ENCODE assay signal across 8 mouse cellular contexts in genomic region chr1:92696848-92697247, GRCm38 (mm10). TPM values are rescaled to one million over a fixed set of nuclear protein-coding genes. Genes with fewer than 3 reads are reported as not detected.
DNase-seq lines count a peak whose midpoint lies in the region; ATAC-seq and TF ChIP-seq lines count a peak whose summit lies in the region.

No protein-coding gene starts in this region.

- no peak overlapping the region for H3K4me3 ChIP-seq in layer of hippocampus, adult 2 months

- DNase-seq in adipocyte (ENCODE audit: low spot score), result peak; percentile 93
- peak; percentile 69 to 82 for DNase-seq in cerebellum, postnatal 4 days (ENCODE audit: low spot score in 2 of 2)
- DNase-seq in gastrocnemius, postnatal 10 days, result peak; percentile 86
- peak; percentile 46 to 80 for DNase-seq in layer of hippocampus, adult 2 months (ENCODE audit: low spot score in 2 of 2)
- DNase-seq in lung, postnatal 10 days, result peak; percentile 79
- peak; percentile 72 for DNase-seq in right cerebral cortex, adult 2 months (ENCODE audit: low spot score in 2 of 2)
- peak; percentile 36 for DNase-seq in urinary bladder, postnatal 10 days (ENCODE audit: low spot score)

- peak; percentile 86 for TF ChIP-seq CTCF in layer of hippocampus, adult 2 months (conservative IDR thresholded peaks at IDR 0.05)

- peak; percentile 77 for ATAC-seq in CD4-positive, CD25-positive, alpha-beta regulatory T cell, adult 4 months

- no peak overlapping the region for H3K27ac ChIP-seq in layer of hippocampus, adult 2 months

RNA-seq across cellular contexts. Expression of gene Otos, which starts 48.2 kb away (rescaled TPM):
- polyA plus RNA-seq in CD4-positive, CD25-positive, alpha-beta regulatory T cell, adult 4 months (2017; shearing (Covaris generic)), result 1 to 10 TPM in 1 of 2 experiments, under 1 TPM in 1; 0.94 to 1.8 TPM
- under 1 TPM; 0.41 to 0.49 TPM for total RNA-seq in gastrocnemius, postnatal 10 days (2021)
- 1 to 10 TPM in 1 of 2 experiments, under 1 TPM in 1; 0.61 to 1.2 TPM for total RNA-seq in layer of hippocampus, adult 2 months (2021)

RNA-seq across cellular contexts. Expression of gene Cops9, which starts 55.1 kb away (rescaled TPM):
- polyA plus RNA-seq in CD4-positive, CD25-positive, alpha-beta regulatory T cell, adult 4 months (2017; shearing (Covaris generic)), result 100 to 1,000 TPM; 161 to 251 TPM
- 100 to 1,000 TPM; 257 to 268 TPM for total RNA-seq in gastrocnemius, postnatal 10 days (2021)
- total RNA-seq in layer of hippocampus, adult 2 months (2021), result 100 to 1,000 TPM; 321 to 335 TPM

Comparison
In these comparisons a context has a peak if more than half of its experiments do, and no peak if none do; other contexts are left out.
1. DNase-seq: peak in every context shown above with its lines; median percentile 93 in adipocyte; 86 in gastrocnemius, postnatal 10 days; 79 in lung, postnatal 10 days; 76 in cerebellum, postnatal 4 days; 72 in right cerebral cortex, adult 2 months; 63 in layer of hippocampus, adult 2 months; 36 in urinary bladder, postnatal 10 days.